Mouse (Mus musculus) brain, embryonic 14.5 days (tissue): ENCODE results near the gene Klhl41.

Experiments
- CTCF ChIP-seq: fragments of 200-500 bp; IDR thresholded peaks from 2 replicates; pipeline ENCODE4 v1.5.1; 2012; ENCODE audit warnings: inconsistent platforms, mild to moderate bottlenecking, moderate library complexity, borderline replicate concordance; ENCODE audit not compliant: insufficient read depth, insufficient read length; ENCODE audit errors: extremely low read depth
- POLR2A ChIP-seq: fragments of 200-500 bp; IDR thresholded peaks from 2 replicates; pipeline ENCODE4 v1.6.1; 2012; ENCODE audit warnings: mild to moderate bottlenecking, inconsistent platforms, borderline replicate concordance; ENCODE audit not compliant: poor library complexity, insufficient read depth, insufficient read length, severe bottlenecking; ENCODE audit errors: extremely low read depth

DNA sequence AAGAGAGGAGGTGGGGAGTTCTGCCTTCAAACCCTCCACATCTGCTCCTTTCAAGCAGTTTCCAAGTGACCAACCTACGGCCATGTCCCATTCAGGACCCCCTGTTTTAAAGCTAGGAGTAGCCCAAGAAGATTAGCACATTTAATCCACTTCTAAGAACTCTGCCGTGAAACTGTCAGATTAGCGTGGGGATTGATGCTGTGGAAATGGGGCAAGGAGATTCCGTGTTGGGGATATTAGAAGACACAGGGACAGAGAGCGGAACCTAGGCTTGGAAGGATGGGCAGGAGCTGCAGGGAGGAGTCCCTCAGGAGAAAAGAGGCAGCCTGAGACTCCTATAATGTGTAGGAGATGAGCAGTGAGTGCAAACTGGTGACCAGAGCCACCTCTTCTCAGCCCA lies 20.2 kb upstream of the Klhl41 start:
- TF ChIP-seq CTCF, result no peak
- no peak for TF ChIP-seq POLR2A
